Mouse (Mus musculus) bone marrow macrophage, adult 2 months (primary cell): Measurements from ENCODE around the gene Itga9.

Experiments used
- CTCF ChIP-seq: IDR thresholded peaks from 2 replicates; pipeline ENCODE4 v1.5.1; 2012; ENCODE audit warnings: low read depth, mild to moderate bottlenecking, low read length, moderate library complexity
- POLR2A ChIP-seq: IDR thresholded peaks from 2 replicates; pipeline ENCODE4 v1.6.1; 2012; ENCODE audit warnings: mild to moderate bottlenecking, low read depth, low read length, borderline replicate concordance

DNA sequence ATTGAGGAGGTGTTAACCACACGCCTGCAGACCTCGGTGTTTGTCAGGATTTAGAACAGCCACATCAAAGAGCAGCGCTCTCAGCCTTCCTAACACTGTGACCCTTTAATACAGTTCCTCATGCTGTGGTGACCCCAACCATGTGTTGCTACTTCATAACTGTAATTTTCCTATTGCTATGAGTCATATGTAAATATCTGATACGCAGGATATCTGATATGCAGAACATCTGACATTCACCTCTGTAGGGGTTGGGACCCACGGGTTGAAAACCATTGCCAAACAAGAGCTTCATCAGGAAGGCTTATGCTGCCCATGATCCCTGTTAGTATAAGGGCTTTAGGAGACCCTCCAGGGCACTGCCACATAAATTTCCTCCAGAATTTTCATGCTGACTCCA, 237.2 kb downstream of the Itga9 start:
- no peak for TF ChIP-seq CTCF
- TF ChIP-seq POLR2A = no peak
